Mouse (Mus musculus) kidney, postnatal 4 days (tissue): ENCODE data around the gene Dcun1d5.
"Not testable (repeated sequence)": the region's sequence is repeated elsewhere in the genome, so short reads cannot be mapped to it uniquely, and the experiment has no call there.

ENCODE experiments used
- DNase-seq, 2 experiments: peaks; one replicate each; pipeline ENCODE4 v3.0.0; 2021; ENCODE audit warnings: mixed read lengths in 2 of 2

Dcun1d5 gene

DNA sequence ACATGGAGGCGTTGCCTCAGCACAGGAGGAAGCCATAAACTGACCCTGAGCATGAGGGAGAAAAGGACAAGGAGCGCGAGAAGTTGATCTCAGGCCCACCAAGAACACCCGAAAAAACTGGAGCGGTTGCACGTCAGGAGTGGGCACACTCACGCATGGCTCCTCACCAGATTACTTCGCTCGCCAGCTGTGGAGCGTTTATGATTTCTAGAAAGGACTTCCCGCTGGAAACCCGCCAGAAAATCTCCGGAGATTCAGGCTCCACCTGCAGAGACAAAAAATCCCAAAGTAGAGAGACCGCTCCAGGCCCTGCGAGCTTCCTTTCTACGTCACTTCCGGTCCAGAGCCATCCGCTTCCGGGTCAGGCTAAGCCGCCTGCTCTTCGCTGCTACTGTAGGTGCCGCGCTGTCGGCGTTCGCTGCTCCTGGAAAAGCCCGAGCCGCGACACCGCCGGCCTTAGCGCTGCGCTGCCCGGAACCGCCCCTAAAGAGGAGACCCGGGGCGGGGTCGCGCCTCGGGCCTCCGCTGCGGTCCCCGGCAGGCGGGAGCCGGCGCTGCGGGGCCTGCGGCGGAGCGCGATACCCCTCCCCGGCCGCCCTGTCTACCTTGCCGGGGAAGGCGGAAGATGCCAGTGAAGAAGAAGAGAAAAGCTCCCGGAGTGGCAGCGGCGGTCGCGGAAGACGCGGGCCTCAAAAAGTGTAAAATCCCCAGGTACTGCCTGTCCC is at the start of gene Dcun1d5, which contains the start of gene Dync2h1:
TSS of gene Dcun1d5 (plus strand) at position 349 of the 725 bp plus-strand sequence.
TSS of gene Dync2h1 (minus strand) at position 275 of the 725 bp plus-strand sequence.
- DNase-seq = peak; percentile 94 to 97

DNA sequence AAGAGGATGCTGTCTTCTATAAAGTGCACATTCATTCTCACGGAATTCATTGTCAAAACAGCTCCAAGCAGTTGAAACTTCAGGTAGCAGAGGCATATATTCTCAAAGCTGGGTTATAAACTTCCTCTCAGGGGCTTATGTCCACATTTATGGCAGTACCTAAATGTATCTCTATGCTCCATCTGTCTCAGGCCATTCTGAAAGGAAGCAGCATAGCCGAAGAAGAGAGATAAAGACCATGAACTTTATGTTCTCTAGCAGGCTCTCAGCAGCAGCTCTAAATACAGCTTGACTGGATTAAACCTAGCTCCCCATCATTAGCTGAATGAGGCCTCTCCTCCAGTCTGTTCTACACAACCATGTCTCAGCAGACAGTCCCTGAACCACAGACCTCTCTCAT is 29.9 kb upstream of the Dcun1d5 start:
- no peak for DNase-seq

GRCm38 (mm10) chr9:7158605-7159004 is 25.7 kb upstream of the Dcun1d5 start:
- DNase-seq = no peak

- DNase-seq = no peak
These were observed 24.6 kb upstream of the Dcun1d5 start for GRCm38 (mm10) chr9:7159718-7160117.

DNA sequence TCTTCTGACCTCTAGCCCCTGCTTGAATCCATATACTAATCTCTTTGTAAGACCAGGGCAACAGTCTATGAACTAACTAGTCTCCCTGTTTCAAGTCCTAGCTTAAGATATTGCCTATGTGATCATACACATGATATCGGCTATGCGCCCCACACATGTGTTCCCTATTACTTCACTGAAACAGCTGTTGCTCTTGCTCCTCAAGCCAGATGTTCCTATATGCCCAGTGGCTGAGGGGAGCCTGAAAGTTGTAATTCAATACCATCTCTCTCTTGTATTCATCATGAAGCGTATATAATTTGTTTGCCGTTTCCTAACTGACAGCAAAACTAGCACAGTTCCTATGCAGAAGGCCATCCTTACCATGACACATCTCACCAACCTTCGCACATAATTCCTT is 23.6 kb upstream of the Dcun1d5 start:
- no peak for DNase-seq

GRCm38 (mm10) chr9:7167339-7167998 is 16.9 kb upstream of the Dcun1d5 start:
- DNase-seq = no peak

DNA sequence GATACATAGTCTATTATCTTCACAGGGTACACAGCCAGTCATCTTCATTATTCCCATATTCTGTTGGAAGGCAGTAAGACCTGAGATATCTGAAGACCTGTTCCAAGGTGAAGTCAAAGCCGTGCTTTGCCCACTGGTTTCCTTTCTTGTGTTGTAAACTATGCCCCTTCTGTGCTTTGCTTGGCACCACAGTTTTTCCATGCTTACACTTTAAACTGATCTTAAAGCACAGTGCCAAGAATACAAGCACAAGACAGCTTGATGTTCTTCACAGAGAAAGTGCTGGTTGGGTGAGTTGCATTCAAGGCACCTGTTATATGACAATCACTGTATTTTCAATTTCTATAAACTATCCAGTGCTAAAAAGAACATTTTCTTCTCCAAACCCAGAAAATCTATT is 10.6 kb upstream of the Dcun1d5 start:
- DNase-seq = no peak

DNA sequence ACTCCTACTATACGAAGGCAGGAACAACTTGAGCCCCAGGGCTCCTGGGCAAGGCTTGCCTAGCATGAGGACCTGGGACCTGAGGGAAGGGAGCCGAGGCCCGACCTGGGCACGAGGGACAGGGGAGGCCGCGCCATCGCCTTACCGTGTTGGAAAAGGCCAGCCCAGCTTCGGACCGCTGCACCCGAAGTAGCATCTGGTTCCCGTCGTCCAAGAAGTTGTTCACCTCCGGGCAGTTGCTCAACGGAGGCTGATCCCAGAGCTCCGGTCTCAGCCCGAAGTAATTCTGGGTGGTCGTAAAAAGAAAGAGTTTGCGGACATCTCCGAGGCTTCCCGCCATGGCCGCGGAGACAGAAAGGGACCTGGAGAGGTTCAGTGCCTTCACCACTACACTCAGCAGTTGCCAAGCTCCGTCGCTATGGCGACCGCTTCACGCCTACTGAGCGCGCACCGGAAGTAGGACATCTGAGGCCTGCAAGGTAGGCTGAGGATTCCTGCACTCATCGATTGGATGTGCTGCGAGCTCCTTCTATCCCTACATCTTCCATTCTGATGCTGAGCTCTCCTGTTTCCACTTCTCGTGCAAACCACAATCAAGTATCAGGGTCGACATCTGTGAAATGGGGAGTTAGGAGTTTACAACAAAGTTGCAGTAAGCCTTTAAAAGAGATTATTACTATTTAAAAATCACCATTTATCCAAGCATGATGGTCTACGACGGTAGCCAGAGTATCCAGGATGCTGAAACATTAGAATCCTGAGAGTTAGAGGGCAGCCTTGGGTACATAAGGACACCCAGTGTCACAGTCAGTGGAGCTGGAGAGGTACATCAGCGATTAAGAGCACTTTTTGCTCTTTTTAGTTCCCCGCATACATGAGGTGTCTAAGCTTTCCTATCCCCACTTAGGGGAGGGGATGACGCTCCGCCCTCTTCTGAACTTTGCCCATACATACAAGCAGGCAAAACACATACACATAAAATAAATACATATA is 7.4 kb upstream of the Dcun1d5 start:
- DNase-seq = peak; percentile 92 to 95

DNA sequence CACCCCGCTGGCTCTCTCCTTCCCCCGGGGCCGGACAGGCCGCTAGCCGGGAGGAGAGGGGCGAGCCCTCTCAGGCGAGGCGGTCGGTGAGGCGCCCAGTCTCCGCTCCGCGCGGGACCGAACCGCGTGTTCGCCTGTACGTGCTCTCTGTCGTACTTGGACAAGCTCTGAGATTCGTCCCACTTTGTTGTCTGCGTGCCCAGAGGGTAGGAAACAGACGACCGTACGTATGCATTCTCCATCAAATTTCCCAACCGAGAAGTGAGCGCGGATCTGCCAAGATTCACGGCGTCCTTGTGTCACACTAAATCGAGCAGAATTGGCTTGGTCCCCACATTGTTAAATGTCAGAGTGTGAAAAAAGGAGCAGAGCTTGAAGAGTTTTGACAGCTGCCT is 574 bp downstream of the Dcun1d5 start:
- peak in 1 of 2 experiments; percentile 71 for DNase-seq

GRCm38 (mm10) chr9:7190694-7191093 is 6.4 kb downstream of the Dcun1d5 start:
- DNase-seq = not testable (repeated sequence)

- peak; percentile 17 to 26 for DNase-seq
These were observed 31.9 kb downstream of the Dcun1d5 start for GRCm38 (mm10) chr9:7216240-7216639.

GRCm38 (mm10) chr9:7221024-7221423 is 36.7 kb downstream of the Dcun1d5 start:
- no peak for DNase-seq

GRCm38 (mm10) chr9:7221460-7221859 is 37.1 kb downstream of the Dcun1d5 start:
- no peak for DNase-seq

DNA sequence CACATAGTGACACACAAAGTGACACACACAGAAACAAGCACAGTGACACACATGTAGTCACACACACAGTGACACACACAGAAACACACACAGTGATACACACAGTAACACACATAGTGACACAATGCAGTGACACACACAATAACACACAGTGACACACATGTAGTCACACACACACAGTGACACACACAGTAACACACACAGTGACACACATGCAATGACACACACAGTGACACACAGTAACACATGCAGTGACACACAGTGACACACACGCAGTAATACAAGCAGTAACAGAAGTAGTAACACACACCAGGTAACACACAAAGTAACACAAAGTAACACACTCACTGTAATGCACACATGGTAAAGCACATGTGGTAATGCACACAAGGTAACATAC is 54.3 kb downstream of the Dcun1d5 start:
- no peak for DNase-seq

GRCm38 (mm10) chr9:7239967-7240366 is 55.6 kb downstream of the Dcun1d5 start:
- no peak for DNase-seq

- DNase-seq = no peak
These were observed 68.7 kb downstream of the Dcun1d5 start for GRCm38 (mm10) chr9:7252797-7253654.
